Mouse (Mus musculus) liver, adult 2 months (tissue): ENCODE results near the gene Itgb5.

Experiments
- CTCF ChIP-seq: fragments of 200-500 bp; IDR thresholded peaks from 2 replicates; pipeline ENCODE4 v1.5.1; 2011; ENCODE audit warnings: low read depth, low read length, control low read depth
- POLR2A ChIP-seq: fragments of 200-500 bp; IDR thresholded peaks from 2 replicates; pipeline ENCODE4 v1.6.1; 2011; ENCODE audit warnings: low read length, control low read depth; ENCODE audit not compliant: insufficient read depth; ENCODE audit errors: extremely low read depth

DNA sequence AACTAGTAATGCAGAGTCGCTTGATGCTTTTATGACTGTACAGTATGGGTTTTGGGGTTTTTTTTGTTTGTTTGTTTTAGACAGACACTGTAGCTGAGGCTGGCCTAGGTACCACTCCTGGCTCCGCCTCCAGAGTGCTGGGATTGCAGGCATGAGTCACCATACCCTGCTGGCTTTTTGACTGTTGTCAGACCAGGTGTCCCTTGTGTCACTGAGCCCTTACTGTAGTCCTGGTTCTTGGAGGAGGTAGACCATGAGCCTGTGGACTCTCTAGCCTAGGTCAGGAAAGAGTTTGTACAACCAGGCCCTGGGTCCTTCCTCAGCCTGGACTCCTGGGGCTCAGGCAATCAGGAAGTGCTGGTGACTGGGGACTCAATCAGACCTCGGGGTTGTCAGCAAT lies 7.7 kb downstream of the Itgb5 start:
- TF ChIP-seq CTCF: no peak
- no peak for TF ChIP-seq POLR2A
